Mouse (Mus musculus): ENCODE data around the gene Tmem120b.
A peak's percentile ranks its signal among the peaks of the same experiment; 100 is the strongest.

The Tmem120b gene

DNA sequence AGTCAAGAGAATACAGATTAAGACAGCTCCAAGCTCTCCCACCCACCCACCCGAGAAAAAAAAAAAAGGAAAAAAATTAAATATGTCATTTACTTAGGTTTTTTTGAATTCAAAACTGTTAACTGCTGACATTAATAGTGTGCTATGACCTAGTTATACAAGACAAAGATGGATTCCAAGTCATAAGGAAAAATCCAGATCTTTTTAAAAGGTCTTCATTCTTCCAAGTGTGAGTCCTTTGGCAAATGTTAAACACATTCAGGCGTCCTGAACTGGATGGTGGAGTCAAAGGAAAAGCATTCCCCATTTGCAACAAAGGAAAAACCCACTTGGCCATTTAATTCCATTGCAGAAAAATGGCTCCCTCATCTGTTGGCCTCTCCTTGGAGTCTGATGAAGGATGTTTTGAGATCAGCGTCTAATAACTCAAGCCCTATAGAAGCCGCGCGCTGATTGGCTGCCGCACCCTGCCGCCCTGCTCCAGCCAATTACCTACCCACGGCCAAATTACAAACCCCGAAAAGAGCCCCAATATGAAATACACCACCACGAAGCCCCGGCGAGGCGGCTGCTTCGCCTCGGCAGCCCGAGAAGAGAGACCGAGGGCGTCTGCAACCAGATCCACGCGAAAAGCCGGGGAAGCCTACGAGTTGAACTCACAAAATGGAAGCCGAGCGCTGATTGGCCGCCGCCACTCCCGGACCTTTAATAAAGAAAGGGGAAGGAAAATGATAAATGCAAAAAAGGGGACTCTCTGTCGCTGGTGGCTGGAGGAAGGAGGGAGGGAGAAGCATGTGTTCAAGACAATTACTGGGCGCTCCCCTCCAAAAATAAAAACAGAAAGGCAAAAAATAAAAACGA, 72.7 kb downstream of the Tmem120b start:
- peak; percentile 95 for DNase-seq (ENCODE audit: low spot score)

- DNase-seq (ENCODE audit: low spot score): peak; percentile 80
Measured at GRCm38 (mm10) chr5:123141555-123142160, 73.4 kb downstream of the Tmem120b start.

GRCm38 (mm10) chr5:123142161-123143157, 74.2 kb downstream of the Tmem120b start, which contains the start of gene Setd1b:
Setd1b (plus strand) TSS chr5:123142193.
- peak; percentile 80 for DNase-seq (ENCODE audit: low spot score)

GRCm38 (mm10) chr5:123143251-123143970, 75.2 kb downstream of the Tmem120b start:
- DNase-seq (ENCODE audit: low spot score): peak; percentile 36

DNA sequence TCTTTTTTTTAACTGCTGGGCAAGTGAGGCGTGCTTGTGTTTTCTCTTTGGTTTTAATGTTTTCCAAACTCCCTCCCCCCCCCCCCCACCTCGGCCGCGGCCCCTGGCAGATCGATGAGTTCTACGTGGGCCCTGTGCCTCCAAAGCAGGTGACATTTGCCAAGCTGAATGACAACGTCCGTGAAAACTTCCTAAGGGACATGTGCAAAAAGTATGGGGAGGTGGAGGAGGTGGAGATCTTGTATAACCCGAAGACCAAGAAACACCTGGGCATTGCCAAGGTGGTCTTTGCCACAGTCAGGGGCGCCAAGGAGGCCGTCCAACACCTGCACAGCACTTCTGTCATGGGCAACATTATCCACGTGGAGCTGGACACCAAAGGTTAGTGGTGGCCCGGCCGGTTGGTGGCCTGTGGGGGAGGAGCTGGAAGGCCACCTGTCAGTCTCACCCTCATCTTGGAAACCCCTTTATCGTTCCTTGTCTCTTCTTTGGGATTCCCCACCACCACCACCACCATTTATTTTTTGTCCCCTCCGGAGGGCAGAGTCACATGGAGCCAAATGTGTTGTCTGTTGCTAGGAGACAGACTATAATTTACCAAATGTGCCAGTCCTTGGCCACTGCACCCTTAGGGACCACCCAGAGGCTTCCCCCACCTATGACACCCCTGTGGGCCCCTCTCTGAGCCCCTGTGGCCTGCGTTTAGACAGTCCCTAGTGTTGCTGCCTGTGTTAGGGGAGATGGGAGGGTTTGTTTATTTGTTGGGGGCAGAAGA, 75.9 kb downstream of the Tmem120b start:
- DNase-seq (ENCODE audit: low spot score): no peak

DNA sequence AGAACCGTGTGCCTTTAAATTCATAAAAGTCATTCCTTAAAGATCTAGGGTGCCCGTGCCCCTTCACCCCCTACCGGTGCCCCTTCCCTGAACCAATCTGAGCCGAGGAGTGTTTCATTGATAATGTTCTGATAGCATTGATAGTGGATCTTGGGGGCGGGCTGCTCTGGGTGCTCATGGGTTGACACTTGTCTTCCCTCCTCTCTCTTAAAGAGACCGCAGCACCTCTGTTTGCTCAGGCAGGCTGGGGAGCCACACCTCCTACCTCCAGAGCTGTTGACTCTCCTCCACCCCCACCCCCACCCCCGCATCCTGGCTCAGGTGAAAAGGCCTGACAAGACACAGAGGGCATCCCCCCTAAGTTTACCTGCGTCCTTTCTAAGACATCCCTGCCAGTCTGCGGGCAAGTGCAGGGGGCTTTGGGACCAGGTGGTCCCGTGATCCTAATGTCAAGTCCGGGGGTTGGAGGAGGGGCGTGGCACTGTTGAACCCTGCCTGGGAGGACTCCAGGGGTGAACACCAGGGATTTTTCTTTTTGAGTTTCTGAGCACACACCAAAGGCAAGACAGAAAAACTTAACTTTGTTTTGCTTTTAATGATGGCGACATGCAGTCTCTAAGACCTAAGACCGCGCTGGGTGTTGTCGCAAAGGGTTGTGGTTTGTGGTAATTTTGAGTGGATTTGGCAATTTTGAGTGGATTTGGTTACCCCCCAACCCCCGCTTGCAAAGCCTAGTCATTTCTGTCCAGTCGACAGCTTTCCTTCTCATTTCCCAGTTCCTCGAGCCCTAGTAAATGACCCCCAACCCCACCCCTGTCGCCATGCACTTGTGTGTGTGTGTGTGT, 76.8 kb downstream of the Tmem120b start:
- no peak for DNase-seq (ENCODE audit: low spot score)

- no peak for DNase-seq (ENCODE audit: low spot score)
Measured at GRCm38 (mm10) chr5:123146357-123146756, 78.1 kb downstream of the Tmem120b start.

GRCm38 (mm10) chr5:123147569-123147968, 79.4 kb downstream of the Tmem120b start:
- DNase-seq (ENCODE audit: low spot score): no peak

DNA sequence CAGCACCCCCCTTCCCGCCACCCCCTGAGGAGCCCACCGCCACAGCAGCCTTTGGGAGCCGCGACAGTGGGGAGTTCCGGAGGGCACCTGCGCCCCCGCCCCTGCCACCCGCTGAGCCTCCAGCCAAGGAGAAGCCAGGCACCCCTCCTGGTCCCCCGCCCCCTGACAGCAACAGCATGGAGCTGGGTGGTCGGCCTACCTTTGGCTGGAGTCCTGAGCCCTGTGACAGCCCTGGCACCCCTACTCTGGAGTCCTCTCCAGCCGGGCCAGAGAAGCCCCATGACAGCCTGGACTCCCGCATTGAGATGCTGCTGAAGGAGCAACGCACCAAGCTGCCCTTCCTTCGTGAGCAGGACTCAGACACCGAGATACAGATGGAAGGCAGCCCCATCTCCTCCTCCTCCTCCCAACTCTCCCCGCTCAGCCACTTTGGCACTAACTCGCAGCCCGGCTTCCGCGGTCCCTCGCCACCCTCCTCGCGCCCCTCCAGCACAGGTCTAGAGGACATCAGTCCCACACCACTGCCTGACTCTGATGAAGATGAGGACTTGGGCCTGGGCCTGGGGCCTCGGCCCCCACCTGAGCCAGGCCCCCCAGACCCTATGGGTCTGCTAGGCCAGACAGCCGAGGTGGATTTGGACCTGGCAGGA, 80.0 kb downstream of the Tmem120b start:
- no peak for DNase-seq (ENCODE audit: low spot score)

DNA sequence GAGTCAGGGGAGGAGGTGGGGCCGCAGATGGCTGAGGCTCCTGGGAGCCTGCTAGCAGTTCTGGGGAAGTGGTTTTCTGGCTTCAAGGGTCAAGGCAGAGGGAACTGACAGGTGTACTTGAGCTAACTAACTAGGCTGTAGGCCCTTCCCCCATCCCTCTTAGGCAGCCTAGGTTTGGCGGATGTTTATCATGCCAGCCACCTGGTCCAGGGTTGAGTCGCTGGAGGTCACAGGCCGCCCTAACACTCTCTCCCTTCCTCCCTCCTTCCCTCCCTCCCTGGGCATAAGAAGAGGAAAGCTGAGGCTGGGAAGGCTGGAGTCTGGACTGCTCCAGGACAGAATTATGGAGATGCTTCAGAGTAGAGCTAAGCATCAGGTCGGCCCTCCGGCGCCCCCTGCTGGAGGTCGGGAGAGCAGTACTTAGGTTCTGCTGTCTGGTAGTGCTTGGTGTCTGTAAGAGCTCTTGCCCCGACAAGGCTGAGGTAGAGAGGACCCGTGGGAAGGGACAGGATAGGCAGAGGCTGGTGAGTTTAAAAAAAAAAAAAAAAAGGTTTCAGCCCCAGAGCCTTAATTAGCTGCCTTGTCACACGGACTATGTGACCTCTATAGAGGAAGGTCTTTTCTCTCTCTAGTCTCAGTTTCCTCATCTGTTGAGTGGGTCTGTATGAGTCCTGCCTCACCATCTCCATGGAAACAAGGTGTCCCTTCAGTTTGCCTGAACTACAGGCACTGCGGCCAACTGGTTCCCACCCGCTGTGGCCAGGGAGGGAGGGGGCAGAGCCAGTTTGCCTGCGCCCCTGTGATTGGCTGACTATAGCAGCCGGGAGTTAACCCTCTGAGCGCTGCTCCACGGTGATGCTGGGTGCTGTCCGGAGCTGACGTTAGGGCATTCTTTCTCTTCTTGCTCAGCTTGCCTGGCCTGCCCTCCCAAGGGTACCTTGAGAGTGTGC, 81.5 kb downstream of the Tmem120b start:
- peak; percentile 90 for DNase-seq (ENCODE audit: low spot score)

DNA sequence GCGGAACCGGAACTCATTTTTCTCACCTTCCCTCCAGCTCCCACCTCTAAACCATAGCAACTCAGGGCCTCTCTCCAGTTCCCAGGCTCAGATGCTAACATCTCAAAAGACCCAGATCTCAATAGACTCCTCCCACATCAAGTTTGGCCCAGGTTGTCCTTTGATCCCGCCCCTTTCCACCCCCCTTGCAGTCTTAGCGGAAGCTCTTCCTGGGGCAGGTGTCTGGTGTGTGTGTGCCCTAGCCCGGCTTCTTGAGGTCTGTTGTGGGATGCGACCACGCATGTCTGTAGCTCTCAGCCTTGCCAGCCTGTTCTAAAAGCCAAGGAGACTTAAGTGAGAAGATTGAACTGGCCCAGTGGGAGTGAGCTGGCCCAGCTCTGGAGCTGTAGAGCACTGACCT, 82.4 kb downstream of the Tmem120b start:
- no peak for DNase-seq (ENCODE audit: low spot score)

DNA sequence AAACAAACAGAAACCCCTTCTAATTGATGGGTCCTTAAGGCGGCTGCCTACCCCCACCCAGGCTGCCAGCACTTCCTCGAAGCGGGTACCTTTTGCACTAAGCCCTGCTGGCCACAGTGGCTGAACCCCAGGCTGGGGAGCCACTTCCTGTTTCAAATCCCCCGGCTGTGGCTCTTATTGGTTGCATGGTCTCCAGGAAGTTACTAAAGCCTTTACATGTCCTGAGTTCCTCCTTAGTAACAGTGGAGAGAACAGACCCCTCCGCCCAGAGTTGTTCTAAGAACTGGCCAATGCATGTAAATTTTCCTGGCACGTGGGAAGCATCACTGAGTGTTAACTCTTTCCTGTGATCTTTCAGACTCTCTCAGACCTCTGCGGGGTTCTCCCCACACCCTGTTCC, 82.9 kb downstream of the Tmem120b start:
- DNase-seq (ENCODE audit: low spot score): no peak

DNA sequence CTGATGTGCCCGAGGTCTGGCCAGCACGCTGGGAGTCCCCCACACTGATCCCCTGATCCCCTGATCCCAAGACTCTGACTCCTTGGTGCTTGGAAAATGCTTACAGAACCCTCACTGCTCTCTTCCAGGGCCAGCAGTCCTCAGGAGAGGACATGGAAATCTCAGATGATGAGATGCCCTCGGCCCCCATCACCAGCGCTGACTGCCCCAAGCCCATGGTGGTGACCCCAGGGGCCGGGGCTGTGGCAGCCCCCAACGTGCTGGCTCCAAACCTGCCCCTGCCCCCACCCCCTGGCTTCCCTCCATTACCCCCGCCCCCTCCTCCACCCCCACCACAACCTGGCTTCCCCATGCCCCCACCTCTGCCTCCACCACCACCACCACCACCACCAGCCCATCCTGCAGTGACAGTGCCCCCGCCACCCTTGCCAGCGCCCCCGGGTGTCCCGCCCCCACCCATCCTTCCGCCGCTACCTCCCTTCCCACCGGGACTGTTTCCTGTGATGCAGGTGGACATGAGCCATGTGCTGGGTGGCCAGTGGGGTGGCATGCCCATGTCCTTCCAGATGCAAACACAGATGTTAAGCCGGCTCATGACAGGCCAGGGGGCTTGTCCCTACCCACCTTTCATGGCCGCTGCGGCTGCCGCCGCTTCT, 83.6 kb downstream of the Tmem120b start:
- DNase-seq (ENCODE audit: low spot score): no peak

GRCm38 (mm10) chr5:123152901-123153300, 84.7 kb downstream of the Tmem120b start:
- DNase-seq (ENCODE audit: low spot score): no peak

DNA sequence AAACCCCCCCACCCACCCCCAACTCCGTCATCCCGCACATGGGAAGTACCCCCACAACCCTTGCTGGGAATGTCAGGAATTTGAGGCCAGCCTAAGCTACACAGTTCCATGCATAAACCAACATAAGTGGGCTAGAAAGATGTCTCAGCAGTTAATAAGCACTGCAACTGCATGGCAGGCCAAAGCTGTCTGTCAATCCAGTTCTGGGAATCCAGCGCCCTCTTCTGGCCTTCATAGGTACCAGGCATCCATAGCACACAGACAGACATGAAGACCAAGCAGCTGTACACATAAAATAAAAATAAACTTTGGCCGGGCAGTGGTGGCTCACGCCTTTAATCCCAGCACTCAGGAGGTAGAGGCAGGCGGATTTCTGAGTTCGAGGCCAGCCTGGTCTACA, 87.2 kb downstream of the Tmem120b start:
- peak; percentile 81 for DNase-seq (ENCODE audit: low spot score)

DNA sequence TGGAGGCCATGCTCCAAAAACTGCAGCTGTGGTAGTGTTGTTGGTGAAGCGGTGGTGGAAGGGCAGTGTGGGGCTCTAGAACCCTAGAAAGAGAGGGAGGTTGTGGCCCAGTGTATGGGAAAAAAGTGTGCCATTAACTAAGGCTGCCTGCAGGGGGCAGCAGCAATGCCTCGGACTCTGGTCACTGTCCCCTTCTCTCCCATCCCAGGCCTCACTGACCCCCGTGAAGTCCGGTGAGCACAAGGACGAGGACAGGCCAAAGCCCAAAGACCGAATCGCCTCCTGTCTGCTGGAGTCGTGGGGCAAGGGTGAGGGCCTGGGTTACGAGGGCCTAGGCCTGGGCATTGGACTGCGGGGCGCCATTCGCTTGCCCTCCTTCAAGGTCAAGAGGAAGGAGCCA, 88.5 kb downstream of the Tmem120b start:
- DNase-seq (ENCODE audit: low spot score): no peak

GRCm38 (mm10) chr5:123157972-123158371, 89.8 kb downstream of the Tmem120b start:
- DNase-seq (ENCODE audit: low spot score): no peak

DNA sequence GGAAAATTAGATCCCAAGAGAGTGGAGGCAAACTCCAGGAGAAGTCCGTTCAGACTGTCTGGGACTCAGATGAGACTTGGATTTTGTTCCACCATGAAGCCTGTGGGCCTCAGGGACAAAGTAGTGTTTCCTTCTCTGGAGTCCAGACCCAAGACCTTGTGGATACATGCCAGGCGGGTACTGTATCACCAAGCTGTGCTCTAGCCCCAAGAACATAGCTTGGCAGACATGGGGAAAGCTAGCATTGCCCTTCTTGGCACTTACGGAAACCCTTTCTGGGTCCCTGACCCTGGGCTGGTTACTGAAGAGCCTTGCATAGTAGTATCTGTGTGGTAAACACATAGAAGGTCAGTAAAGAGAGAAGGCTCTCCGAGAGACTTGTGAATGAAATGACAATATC, 91.2 kb downstream of the Tmem120b start:
- DNase-seq (ENCODE audit: low spot score): no peak
